Mouse (Mus musculus) MEL (cell line): ENCODE measurements around the gene Exoc4. TPM values are rescaled to one million over a fixed set of nuclear protein-coding genes. Genes with fewer than 3 reads are reported as not detected.

Source experiments
- DNase-seq: peaks from one replicate; pipeline ENCODE4 v3.0.0; 2011; ENCODE audit warnings: low read depth, low spot score
- H3K27ac ChIP-seq: 2 replicates; pipeline ENCODE4 v1.5.1; 2012; ENCODE audit warnings: low read depth, mild to moderate bottlenecking, control low read depth, low read length, moderate library complexity; ENCODE audit not compliant: control insufficient read depth
- H3K27me3 ChIP-seq, 2 experiments: fragments of 150-350 bp in 1 of 2; sonication (generic) in 1 of 2; 2 replicates each; pipeline ENCODE4 v1.6.1; 2012; ENCODE audit warnings: low read length in 2 of 2, mild to moderate bottlenecking in 2 of 2, improper control_type of control experiment in 1 of 2, moderate library complexity in 1 of 2; ENCODE audit not compliant: insufficient read depth in 2 of 2, control insufficient read depth in 1 of 2
- H3K36me3 ChIP-seq, 2 experiments: 2 replicates each; pipeline ENCODE4 v1.6.1; 2012 to 2014; ENCODE audit warnings: low read length in 2 of 2, improper control_type of control experiment in 1 of 2, inconsistent platforms in 1 of 2, mild to moderate bottlenecking in 1 of 2; ENCODE audit not compliant: insufficient read depth in 2 of 2, control insufficient read depth in 1 of 2
- H3K4me1 ChIP-seq, 2 experiments: fragments of 150-350 bp in 1 of 2; sonication (generic) in 1 of 2; 2 replicates each; pipeline ENCODE4 v1.6.1; 2012; ENCODE audit warnings: low read length in 2 of 2, improper control_type of control experiment in 1 of 2, mild to moderate bottlenecking in 1 of 2; ENCODE audit not compliant: insufficient read depth in 2 of 2, control insufficient read depth in 1 of 2
- H3K4me3 ChIP-seq, 2 experiments: fragments of 150-350 bp in 1 of 2; sonication (generic) in 1 of 2; 2 replicates each; pipeline ENCODE4 v1.5.1; 2012; ENCODE audit warnings: low read depth in 2 of 2, low read length in 2 of 2, mild to moderate bottlenecking in 2 of 2, moderate library complexity in 2 of 2, control low read depth in 1 of 2, improper control_type of control experiment in 1 of 2; ENCODE audit not compliant: control insufficient read depth in 1 of 2, insufficient read depth in 1 of 2
- H3K79me2 ChIP-seq: 2 replicates; pipeline ENCODE4 v1.6.1; 2012; ENCODE audit warnings: mild to moderate bottlenecking, low read length, moderate library complexity; ENCODE audit not compliant: control insufficient read depth, poor library complexity, insufficient read depth
- H3K9ac ChIP-seq: 2 replicates; pipeline ENCODE4 v1.6.1; 2012; ENCODE audit warnings: low read depth, mild to moderate bottlenecking, control low read depth, low read length, moderate library complexity; ENCODE audit not compliant: control insufficient read depth, poor library complexity, severe bottlenecking
- H3K9me3 ChIP-seq: fragments of 150-350 bp; sonication (generic); replicated peaks from 2 replicates; pipeline ENCODE4 v1.6.1; 2012; ENCODE audit warnings: mild to moderate bottlenecking, low read length, improper control_type of control experiment, moderate library complexity; ENCODE audit not compliant: insufficient read depth
- BHLHE40 ChIP-seq: IDR thresholded peaks from 2 replicates; pipeline ENCODE4 v1.6.1; 2012; ENCODE audit warnings: low read depth, mild to moderate bottlenecking, inconsistent platforms, low read length, improper control_type of control experiment, borderline replicate concordance
- CHD1 ChIP-seq: IDR thresholded peaks from 2 replicates; pipeline ENCODE4 v1.6.1; 2012; ENCODE audit warnings: low read depth, mild to moderate bottlenecking, inconsistent platforms, low read length, improper control_type of control experiment
- CHD2 ChIP-seq: IDR thresholded peaks from 2 replicates; pipeline ENCODE4 v1.6.1; 2011; ENCODE audit warnings: low read length, improper control_type of control experiment
- CTCF ChIP-seq, 3 experiments: IDR thresholded peaks in 2 of 3; conservative IDR thresholded peaks in 1 of 3; 2 replicates each; pipeline ENCODE4 v1.5.1; 2011 to 2012; ENCODE audit warnings: low read length in 3 of 3, low read depth in 2 of 3, mild to moderate bottlenecking in 2 of 3, improper control_type of control experiment in 1 of 3, inconsistent platforms in 1 of 3, mixed read lengths in 1 of 3, moderate library complexity in 1 of 3; ENCODE audit not compliant: control insufficient read depth in 1 of 3, insufficient read depth in 1 of 3, poor library complexity in 1 of 3, severe bottlenecking in 1 of 3
- E2F4 ChIP-seq: IDR thresholded peaks from 2 replicates; pipeline ENCODE4 v1.6.1; 2011; ENCODE audit warnings: low read depth, low read length, improper control_type of control experiment, borderline replicate concordance
- ELF1 ChIP-seq: IDR thresholded peaks from 2 replicates; pipeline ENCODE4 v1.6.1; 2014; ENCODE audit warnings: low read depth, mild to moderate bottlenecking, inconsistent platforms, low read length, improper control_type of control experiment, moderate library complexity
- EP300 ChIP-seq, 2 experiments: IDR thresholded peaks; 2 replicates each; pipeline ENCODE4 v1.6.1; 2011; ENCODE audit warnings: improper control_type of control experiment in 2 of 2, low read length in 2 of 2, low read depth in 1 of 2, mild to moderate bottlenecking in 1 of 2
- ETS1 ChIP-seq: IDR thresholded peaks from 2 replicates; pipeline ENCODE4 v1.6.1; 2012; ENCODE audit warnings: low read depth, mild to moderate bottlenecking, inconsistent platforms, low read length, improper control_type of control experiment, moderate library complexity
- GABPA ChIP-seq: IDR thresholded peaks from 2 replicates; pipeline ENCODE4 v1.6.1; 2012; ENCODE audit warnings: low read depth, mild to moderate bottlenecking, inconsistent platforms, low read length, improper control_type of control experiment, moderate library complexity
- GATA1 ChIP-seq: IDR thresholded peaks from 2 replicates; pipeline ENCODE4 v1.6.1; 2011; ENCODE audit warnings: low read depth, low read length, improper control_type of control experiment
- HCFC1 ChIP-seq: IDR thresholded peaks from 2 replicates; pipeline ENCODE4 v1.6.1; 2012; ENCODE audit warnings: low read depth, mild to moderate bottlenecking, inconsistent platforms, low read length, improper control_type of control experiment, moderate library complexity
- JUND ChIP-seq: IDR thresholded peaks from 2 replicates; pipeline ENCODE4 v1.6.1; 2011; ENCODE audit warnings: low read depth, mild to moderate bottlenecking, improper control_type of control experiment, low read length
- KAT2A ChIP-seq: conservative IDR thresholded peaks from 2 replicates; pipeline ENCODE4 v1.6.1; 2012; ENCODE audit warnings: low read depth, low read length, improper control_type of control experiment, inconsistent platforms
- MAFK ChIP-seq: IDR thresholded peaks from 2 replicates; pipeline ENCODE4 v1.6.1; 2011; ENCODE audit warnings: low read depth, mild to moderate bottlenecking, low read length, improper control_type of control experiment, borderline replicate concordance
- MAX ChIP-seq: IDR thresholded peaks from 2 replicates; pipeline ENCODE4 v1.6.1; 2011; ENCODE audit warnings: low read length, improper control_type of control experiment
- MAZ ChIP-seq: IDR thresholded peaks from 2 replicates; pipeline ENCODE4 v1.6.1; 2012; ENCODE audit warnings: low read depth, mild to moderate bottlenecking, inconsistent platforms, low read length, improper control_type of control experiment
- MEF2A ChIP-seq: IDR thresholded peaks from 2 replicates; pipeline ENCODE4 v1.6.1; 2014; ENCODE audit warnings: low read depth, mild to moderate bottlenecking, inconsistent platforms, low read length, improper control_type of control experiment; ENCODE audit not compliant: poor library complexity, insufficient replicate concordance, severe bottlenecking; ENCODE audit errors: extremely low read depth
- MXI1 ChIP-seq: IDR thresholded peaks from 2 replicates; pipeline ENCODE4 v1.6.1; 2011; ENCODE audit warnings: mild to moderate bottlenecking, low read depth, low read length, improper control_type of control experiment
- MYB ChIP-seq: IDR thresholded peaks from 2 replicates; pipeline ENCODE4 v1.6.1; 2011; ENCODE audit warnings: mild to moderate bottlenecking, low read depth, low read length, improper control_type of control experiment
- MYC ChIP-seq: IDR thresholded peaks from 2 replicates; pipeline ENCODE4 v1.6.1; 2011; ENCODE audit warnings: low read depth, mild to moderate bottlenecking, low read length, improper control_type of control experiment, moderate library complexity
- NELFE ChIP-seq: IDR thresholded peaks from 2 replicates; pipeline ENCODE4 v1.6.1; 2011; ENCODE audit warnings: low read depth, low read length, improper control_type of control experiment
- NRF1 ChIP-seq: IDR thresholded peaks from 2 replicates; pipeline ENCODE4 v1.6.1; 2014; ENCODE audit warnings: low read depth, mild to moderate bottlenecking, inconsistent platforms, low read length, improper control_type of control experiment, moderate library complexity; ENCODE audit not compliant: poor library complexity, insufficient read depth, severe bottlenecking
- POLR2A ChIP-seq, 2 experiments: IDR thresholded peaks; 2 replicates each; pipeline ENCODE4 v1.6.1; 2011 to 2012; ENCODE audit warnings: low read length in 2 of 2, mild to moderate bottlenecking in 2 of 2, control low read depth in 1 of 2, improper control_type of control experiment in 1 of 2, low read depth in 1 of 2, moderate library complexity in 1 of 2; ENCODE audit not compliant: control insufficient read depth in 1 of 2, insufficient read depth in 1 of 2, poor library complexity in 1 of 2
- POLR2AphosphoS2 ChIP-seq: IDR thresholded peaks from 2 replicates; pipeline ENCODE4 v1.6.1; 2011; ENCODE audit warnings: low read length, improper control_type of control experiment
- POLR2AphosphoS5 ChIP-seq: IDR thresholded peaks from 2 replicates; pipeline ENCODE4 v1.6.1; 2012; ENCODE audit warnings: low read depth, borderline replicate concordance, mild to moderate bottlenecking, inconsistent platforms, low read length, moderate library complexity, mixed read lengths
- RAD21 ChIP-seq: IDR thresholded peaks from 2 replicates; pipeline ENCODE4 v1.6.1; 2011; ENCODE audit warnings: mild to moderate bottlenecking, low read depth, low read length, improper control_type of control experiment
- RCOR1 ChIP-seq: IDR thresholded peaks from 2 replicates; pipeline ENCODE4 v1.6.1; 2012; ENCODE audit warnings: low read depth, mild to moderate bottlenecking, inconsistent platforms, low read length, improper control_type of control experiment
- SIN3A ChIP-seq: IDR thresholded peaks from 2 replicates; pipeline ENCODE4 v1.6.1; 2012; ENCODE audit warnings: low read length, improper control_type of control experiment, inconsistent platforms
- SMC3 ChIP-seq: IDR thresholded peaks from 2 replicates; pipeline ENCODE4 v1.6.1; 2011; ENCODE audit warnings: low read depth, low read length, improper control_type of control experiment
- TAL1 ChIP-seq: IDR thresholded peaks from 2 replicates; pipeline ENCODE4 v1.6.1; 2012; ENCODE audit warnings: mild to moderate bottlenecking, inconsistent platforms, low read length, moderate library complexity, mixed read lengths
- TBP ChIP-seq: IDR thresholded peaks from 2 replicates; pipeline ENCODE4 v1.8.0; 2011; ENCODE audit warnings: low read depth, low read length, improper control_type of control experiment
- TCF12 ChIP-seq: IDR thresholded peaks from 2 replicates; pipeline ENCODE4 v1.6.1; 2014; ENCODE audit warnings: low read depth, mild to moderate bottlenecking, inconsistent platforms, low read length, improper control_type of control experiment, moderate library complexity
- UBTF ChIP-seq: IDR thresholded peaks from 2 replicates; pipeline ENCODE4 v1.6.1; 2012; ENCODE audit warnings: low read depth, mild to moderate bottlenecking, inconsistent platforms, low read length, improper control_type of control experiment, moderate library complexity, borderline replicate concordance; ENCODE audit not compliant: insufficient read depth
- USF1 ChIP-seq: IDR thresholded peaks from 2 replicates; pipeline ENCODE4 v1.6.1; 2014; ENCODE audit warnings: low read depth, mild to moderate bottlenecking, inconsistent platforms, low read length, improper control_type of control experiment, moderate library complexity
- USF2 ChIP-seq, 2 experiments: IDR thresholded peaks; 2 replicates each; pipeline ENCODE4 v1.6.1; 2011 to 2012; ENCODE audit warnings: improper control_type of control experiment in 2 of 2, low read length in 2 of 2, borderline replicate concordance in 1 of 2, inconsistent platforms in 1 of 2, low read depth in 1 of 2, mild to moderate bottlenecking in 1 of 2; ENCODE audit not compliant: insufficient read depth in 1 of 2
- ZC3H11A ChIP-seq: IDR thresholded peaks from 2 replicates; pipeline ENCODE4 v1.6.1; 2012; ENCODE audit warnings: low read depth, mild to moderate bottlenecking, inconsistent platforms, low read length, improper control_type of control experiment
- ZKSCAN1 ChIP-seq: IDR thresholded peaks from 2 replicates; pipeline ENCODE4 v1.6.1; 2012; ENCODE audit warnings: low read depth, mild to moderate bottlenecking, inconsistent platforms, low read length, improper control_type of control experiment, moderate library complexity
- ZMIZ1 ChIP-seq: IDR thresholded peaks from 2 replicates; pipeline ENCODE4 v1.6.1; 2012; ENCODE audit warnings: low read depth, mild to moderate bottlenecking, inconsistent platforms, low read length, improper control_type of control experiment, moderate library complexity
- ZNF384 ChIP-seq: IDR thresholded peaks from 2 replicates; pipeline ENCODE4 v1.6.1; 2012; ENCODE audit warnings: low read depth, mild to moderate bottlenecking, inconsistent platforms, low read length, improper control_type of control experiment
- polyA plus RNA-seq, 2 experiments: library from polyadenylated mRNA; stranded (reverse) in 1 of 2; unstranded in 1 of 2; fragments of >175 nt in 1 of 2; fragments of >200 nt in 1 of 2; gene quantifications; 2 replicates each; pipeline versions ENCODE4 v1.2.1 to v1.2.4; 2012; ENCODE audit warnings: low replicate concordance in 2 of 2, low read depth in 1 of 2; ENCODE audit not compliant: insufficient read length in 2 of 2, insufficient read depth in 1 of 2, missing spikeins in 1 of 2
- total RNA-seq: library from RNA; depleted of rRNA; stranded (reverse); fragments of 300-350 nt; gene quantifications from 2 replicates; pipeline ENCODE4 v1.2.3, GENCODE M21; 2012

Gene Exoc4
- total and polyA plus RNA-seq, 3 experiments = 16.4 to 22.6 TPM; not detected in 1

DNA sequence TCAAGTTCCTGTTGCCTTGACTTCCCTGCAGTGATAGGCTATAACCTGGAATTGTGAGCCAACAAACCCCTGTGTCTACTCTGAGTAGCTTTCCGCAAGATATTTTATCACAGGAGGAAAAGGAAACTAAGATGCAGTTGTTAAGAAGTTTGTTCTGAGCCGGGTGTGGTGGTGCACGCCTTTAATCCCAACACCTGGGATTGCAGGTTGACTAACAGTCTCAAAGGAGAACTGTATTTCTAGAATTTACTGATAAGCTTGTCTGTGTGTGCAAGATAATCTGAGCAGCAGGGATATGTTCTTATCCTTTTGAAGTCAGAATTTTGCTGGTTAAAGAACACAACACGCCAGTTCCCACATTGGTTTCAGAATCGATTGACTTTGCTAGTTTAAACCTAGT lies 651.1 kb downstream of the Exoc4 start:
- Histone ChIP-seq H3K4me3 (no peak overlapping the region), H3K4me1 (peaks cover 0 to 17% of the 10 kb centered on the region in 2 experiments), H3K9me3 (no peaks in the 10 kb centered on the region), H3K9ac (no peak overlapping the region), H3K27ac (no peak overlapping the region), H3K36me3 (peaks cover 0 to 20% of the 10 kb centered on the region in 2 experiments; a peak in 2 of 4 replicates), H3K79me2 (no peaks in the 10 kb centered on the region), H3K27me3 (no peaks in the 10 kb centered on the region)
- TF ChIP-seq CHD2 (no peak), MAFK (no peak), KAT2A (no peak), TAL1 (peak; percentile 59), MYB (peak; percentile 40; the same call in 1 of the 2 replicates), CTCF (IDR thresholded peaks at IDR 0.05 in 2 of 3, conservative IDR thresholded peaks at IDR 0.05 in 1 of 3; ENCODE audit: control insufficient read depth in 1 of 3, insufficient read depth in 1 of 3, low read depth in 2 of 3, low read length in 3 of 3, poor library complexity in 1 of 3, severe bottlenecking in 1 of 3) (no peak), GABPA (no peak), SIN3A (no peak), ZC3H11A (no peak), MEF2A (no peak), ZMIZ1 (no peak), ELF1 (no peak), EP300 (IDR thresholded peaks at IDR 0.05; ENCODE audit: low read depth in 1 of 2, low read length in 2 of 2) (peak; percentile 82 to 88), POLR2AphosphoS2 (no peak), TBP (no peak), RAD21 (no peak), JUND (no peak), E2F4 (no peak), POLR2AphosphoS5 (no peak), BHLHE40 (no peak), MAZ (no peak), TCF12 (peak; percentile 94), HCFC1 (no peak), UBTF (no peak), MXI1 (no peak), USF1 (no peak), CHD1 (no peak), ZKSCAN1 (no peak), POLR2A (IDR thresholded peaks at IDR 0.05; ENCODE audit: control insufficient read depth in 1 of 2, insufficient read depth in 1 of 2, low read depth in 1 of 2, low read length in 2 of 2, poor library complexity in 1 of 2) (no peak), USF2 (IDR thresholded peaks at IDR 0.05; ENCODE audit: borderline replicate concordance in 1 of 2, insufficient read depth in 1 of 2, low read depth in 1 of 2, low read length in 2 of 2) (no peak), GATA1 (peak; percentile 89), RCOR1 (peak; percentile 86), NRF1 (no peak), NELFE (no peak), ETS1 (peak; percentile 75), SMC3 (no peak), MAX (no peak), ZNF384 (no peak), MYC (no peak)
- DNase-seq = peak; percentile 53
